Mouse (Mus musculus) kidney, embryonic 14.5 days (tissue): ENCODE results near the gene Cep162. TPM values are rescaled to one million over a fixed set of nuclear protein-coding genes. Genes with fewer than 3 reads are reported as not detected.

ENCODE experiments used
- ATAC-seq: fragments of 200-750 bp; cut with Nextera tagmentation; 2 replicates; pipeline ENCODE4 v1.8.0; 2017; ENCODE audit warnings: moderate number of reproducible peaks, mild to moderate bottlenecking, moderate TSS enrichment, moderate library complexity; ENCODE audit not compliant: low FRiP score, low TSS enrichment
- H3K27ac ChIP-seq: fragments of 300-500 bp; sonication (generic); 2 replicates; pipeline ENCODE4 v1.5.1; 2014; ENCODE audit warnings: low read depth, mild to moderate bottlenecking, low read length, moderate library complexity, mixed read lengths
- H3K27me3 ChIP-seq: fragments of 300-500 bp; sonication (generic); 2 replicates; pipeline ENCODE4 v1.6.1; 2014; ENCODE audit warnings: mild to moderate bottlenecking, low read length; ENCODE audit not compliant: control insufficient read depth, insufficient read depth
- H3K36me3 ChIP-seq: fragments of 300-500 bp; sonication (generic); 2 replicates; pipeline ENCODE4 v1.6.1; 2014; ENCODE audit warnings: low read length, mixed read lengths; ENCODE audit not compliant: control insufficient read depth, insufficient read depth
- H3K4me1 ChIP-seq: fragments of 300-500 bp; sonication (generic); 2 replicates; pipeline ENCODE4 v1.6.1; 2014; ENCODE audit warnings: low read length, mixed read lengths; ENCODE audit not compliant: control insufficient read depth, insufficient read depth
- H3K4me2 ChIP-seq: fragments of 300-500 bp; sonication (generic); replicated peaks from 2 replicates; pipeline ENCODE4 v1.6.1; 2014; ENCODE audit warnings: low read depth, mild to moderate bottlenecking, low read length
- H3K4me3 ChIP-seq: fragments of 300-500 bp; sonication (generic); 2 replicates; pipeline ENCODE4 v1.5.1; 2014; ENCODE audit warnings: mild to moderate bottlenecking, low read length
- H3K9ac ChIP-seq: fragments of 300-500 bp; sonication (generic); 2 replicates; pipeline ENCODE4 v1.6.1; 2014; ENCODE audit warnings: low read depth, mild to moderate bottlenecking, low read length, moderate library complexity
- H3K9me3 ChIP-seq: fragments of 300-500 bp; sonication (generic); 2 replicates; pipeline ENCODE4 v1.6.1; 2016; ENCODE audit warnings: low read length; ENCODE audit not compliant: control insufficient read depth
- WGBS: fragments of 180-500 bp; shearing (Covaris S2); extraction: QIAGEN DNeasy Blood & Tissue Kit; methylation state at CpG from one replicate; pipeline ENCODE4 v1.1.7; 2014; 5-methylcytosine and 5-hydroxymethylcytosine counted together
- polyA plus RNA-seq: library from polyadenylated mRNA; unstranded; fragments of >200 nt; fragmentation: Nextera tagmentation; extraction: Ambion mirVana; gene quantifications from 2 replicates; pipeline ENCODE4 v1.2.1, GENCODE M21; 2014

The Cep162 gene
- polyA plus RNA-seq, 1 experiment from 2014 or later, result 9.9 TPM

GRCm38 (mm10) chr9:87202431-87202830 is 52.9 kb downstream of the Cep162 start:
- Histone ChIP-seq H3K36me3 (peaks cover 35% of the 10 kb centered on the region), H3K4me3 (no peak overlapping the region), H3K27ac (no peak overlapping the region), H3K27me3 (no peaks in the 10 kb centered on the region), H3K9me3 (no peaks in the 10 kb centered on the region), H3K4me1 (no peaks in the 10 kb centered on the region), H3K9ac (no peak overlapping the region), H3K4me2 (no peak overlapping the region)
- 88% methylated on average over 6 of the region's 6 CpGs for WGBS
- no peak for ATAC-seq

GRCm38 (mm10) chr9:87200919-87201318 is 54.4 kb downstream of the Cep162 start:
- no peak for ATAC-seq
- peaks cover 40% of the 10 kb centered on the region for H3K36me3 ChIP-seq
- H3K27ac ChIP-seq, result no peak overlapping the region
- no peak overlapping the region for H3K4me2 ChIP-seq
- H3K9ac ChIP-seq, result no peak overlapping the region
- WGBS, result 94% methylated on average over 4 of the region's 4 CpGs
- no peaks in the 10 kb centered on the region for H3K4me1 ChIP-seq
- H3K4me3 ChIP-seq, result no peak overlapping the region
- H3K27me3 ChIP-seq, result no peaks in the 10 kb centered on the region
- H3K9me3 ChIP-seq, result no peaks in the 10 kb centered on the region

GRCm38 (mm10) chr9:87200426-87200825 is 54.9 kb downstream of the Cep162 start:
- ATAC-seq, result no peak
- Histone ChIP-seq H3K9ac (no peak overlapping the region), H3K36me3 (peaks cover 39% of the 10 kb centered on the region), H3K4me1 (no peaks in the 10 kb centered on the region), H3K4me2 (no peak overlapping the region), H3K9me3 (no peaks in the 10 kb centered on the region), H3K27ac (no peak overlapping the region), H3K27me3 (no peaks in the 10 kb centered on the region), H3K4me3 (no peak overlapping the region)
- WGBS, result 89% methylated on average over 5 of the region's 5 CpGs

- 88% methylated on average over 6 of the region's 6 CpGs for WGBS
- Histone ChIP-seq H3K9ac (no peak overlapping the region), H3K4me1 (no peaks in the 10 kb centered on the region)
Measured at GRCm38 (mm10) chr9:87198036-87198435, 57.3 kb downstream of the Cep162 start.

GRCm38 (mm10) chr9:87197277-87197676 is 58.1 kb downstream of the Cep162 start:
- Histone ChIP-seq H3K27ac (no peak overlapping the region), H3K9ac (no peak overlapping the region), H3K9me3 (peaks cover 2% of the 10 kb centered on the region; the same call in 1 of the 2 replicates), H3K4me2 (no peak overlapping the region), H3K4me3 (no peak overlapping the region), H3K36me3 (peaks cover 35% of the 10 kb centered on the region), H3K4me1 (no peaks in the 10 kb centered on the region), H3K27me3 (no peaks in the 10 kb centered on the region)
- no peak for ATAC-seq
- 87% methylated on average over 3 of the region's 3 CpGs for WGBS

More at GRCm38 (mm10) chr9:87198036-87198435, 57.3 kb downstream of the Cep162 start:
- Histone ChIP-seq H3K36me3 (peaks cover 30% of the 10 kb centered on the region), H3K27me3 (no peaks in the 10 kb centered on the region), H3K4me3 (no peak overlapping the region), H3K9me3 (no peaks in the 10 kb centered on the region), H3K27ac (no peak overlapping the region), H3K4me2 (no peak overlapping the region)
- no peak for ATAC-seq

GRCm38 (mm10) chr9:87193721-87194120 is 61.6 kb downstream of the Cep162 start:
- Histone ChIP-seq H3K36me3 (peaks cover 39% of the 10 kb centered on the region), H3K9me3 (peaks cover 11% of the 10 kb centered on the region), H3K9ac (no peak overlapping the region), H3K27ac (no peak overlapping the region), H3K4me1 (no peaks in the 10 kb centered on the region), H3K27me3 (no peaks in the 10 kb centered on the region), H3K4me2 (no peak overlapping the region), H3K4me3 (no peak overlapping the region)
- 86% methylated on average over 1 of the region's 1 CpGs for WGBS
- ATAC-seq, result no peak

GRCm38 (mm10) chr9:87187336-87187735 is 68.0 kb downstream of the Cep162 start:
- H3K4me2 ChIP-seq, result no peak overlapping the region
- H3K27ac ChIP-seq, result no peak overlapping the region
- no peaks in the 10 kb centered on the region for H3K27me3 ChIP-seq
- 89% methylated on average over 4 of the region's 4 CpGs for WGBS
- H3K9me3 ChIP-seq, result peaks cover 9% of the 10 kb centered on the region
- no peak overlapping the region for H3K4me3 ChIP-seq
- peaks cover 15% of the 10 kb centered on the region for H3K36me3 ChIP-seq
- H3K4me1 ChIP-seq, result no peaks in the 10 kb centered on the region
- no peak overlapping the region for H3K9ac ChIP-seq
- no peak for ATAC-seq

- Histone ChIP-seq H3K9ac (no peak overlapping the region), H3K4me2 (no peak overlapping the region), H3K4me1 (no peaks in the 10 kb centered on the region), H3K27ac (no peak overlapping the region), H3K27me3 (no peaks in the 10 kb centered on the region), H3K4me3 (no peak overlapping the region), H3K36me3 (no peaks in the 10 kb centered on the region), H3K9me3 (no peaks in the 10 kb centered on the region)
- 47% methylated on average over 10 of the region's 10 CpGs for WGBS
- ATAC-seq, result peak; percentile 68
Measured at GRCm38 (mm10) chr9:87182231-87182630, 73.1 kb downstream of the Cep162 start.

GRCm38 (mm10) chr9:87178534-87178933 is 76.8 kb downstream of the Cep162 start:
- Histone ChIP-seq H3K36me3 (no peaks in the 10 kb centered on the region), H3K9ac (no peak overlapping the region), H3K27me3 (no peaks in the 10 kb centered on the region), H3K4me2 (no peak overlapping the region), H3K4me3 (no peak overlapping the region), H3K27ac (no peak overlapping the region), H3K9me3 (no peaks in the 10 kb centered on the region), H3K4me1 (no peaks in the 10 kb centered on the region)
- WGBS, result 42% methylated on average over 7 of the region's 7 CpGs
- ATAC-seq, result no peak
